Mouse (Mus musculus): ENCODE measurements at regions not wholly inside any gene's neighbourhood (a gene's known extent, or its start where the extent isn't known, plus 50 kb on each side); places are given as distances from the start of the nearest gene placed in this dataset.
A peak's percentile ranks its signal among the peaks of the same experiment; 100 is the strongest.

DNA sequence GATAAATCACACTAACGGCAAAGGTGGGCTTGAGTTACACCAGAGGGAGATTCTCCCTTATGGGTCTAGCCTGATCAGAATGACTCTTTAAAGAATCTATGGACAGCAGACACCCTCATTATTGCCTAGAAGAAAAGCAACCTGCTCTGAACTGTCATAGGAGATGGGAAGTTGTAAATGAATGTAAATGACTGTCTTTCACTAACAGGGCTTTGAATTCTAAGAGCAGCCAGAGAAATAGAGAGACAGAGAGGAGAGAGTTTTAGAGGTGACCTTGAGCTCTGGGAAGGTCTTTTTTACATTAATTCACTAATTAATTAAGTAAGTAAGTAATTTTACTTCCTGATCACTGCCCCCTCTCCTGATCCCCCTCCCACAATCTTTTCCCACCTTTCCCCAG, 2686.4 kb downstream of the Gm37988 start:
- no peaks in the 10 kb centered on the region for H3K9me3 ChIP-seq (replicated peaks)
- H3K27me3 ChIP-seq, result no peaks in the 10 kb centered on the region
- H3K9ac ChIP-seq, result no peak overlapping the region
- no peak overlapping the region for H3K4me3 ChIP-seq
- ATAC-seq (ENCODE audit: low FRiP score), result no peak
- H3K27ac ChIP-seq, result no peak overlapping the region
- H3K4me1 ChIP-seq, result no peaks in the 10 kb centered on the region
- no peaks in the 10 kb centered on the region for H3K36me3 ChIP-seq
- WGBS, result 98% methylated on average over 1 of the region's 1 CpGs
- no peak overlapping the region for H3K4me2 ChIP-seq (replicated peaks)

- no peaks in the 10 kb centered on the region for H3K4me1 ChIP-seq
- H3K27me3 ChIP-seq, result no peaks in the 10 kb centered on the region
- ATAC-seq (ENCODE audit: low FRiP score), result no peak
- no peak overlapping the region for H3K4me2 ChIP-seq (replicated peaks)
- no peaks in the 10 kb centered on the region for H3K36me3 ChIP-seq
- H3K9me3 ChIP-seq (replicated peaks), result no peaks in the 10 kb centered on the region
- H3K9ac ChIP-seq, result no peak overlapping the region
- WGBS, result 75% methylated on average over 6 of the region's 6 CpGs
- H3K27ac ChIP-seq, result no peak overlapping the region
- no peak overlapping the region for H3K4me3 ChIP-seq
These were observed 2691.3 kb downstream of the Gm37988 start for GRCm38 (mm10) chr1:7499042-7499441.

- no peak for ATAC-seq (ENCODE audit: low FRiP score)
- H3K9me3 ChIP-seq (replicated peaks), result no peaks in the 10 kb centered on the region
- H3K27ac ChIP-seq, result no peak overlapping the region
- no peak overlapping the region for H3K9ac ChIP-seq
- no peak overlapping the region for H3K4me2 ChIP-seq (replicated peaks)
- no peaks in the 10 kb centered on the region for H3K36me3 ChIP-seq
- no peaks in the 10 kb centered on the region for H3K27me3 ChIP-seq
- no peaks in the 10 kb centered on the region for H3K4me1 ChIP-seq
- WGBS, result 84% methylated on average over 2 of the region's 2 CpGs
- no peak overlapping the region for H3K4me3 ChIP-seq
These were observed 2694.7 kb downstream of the Gm37988 start for GRCm38 (mm10) chr1:7502363-7502762.

DNA sequence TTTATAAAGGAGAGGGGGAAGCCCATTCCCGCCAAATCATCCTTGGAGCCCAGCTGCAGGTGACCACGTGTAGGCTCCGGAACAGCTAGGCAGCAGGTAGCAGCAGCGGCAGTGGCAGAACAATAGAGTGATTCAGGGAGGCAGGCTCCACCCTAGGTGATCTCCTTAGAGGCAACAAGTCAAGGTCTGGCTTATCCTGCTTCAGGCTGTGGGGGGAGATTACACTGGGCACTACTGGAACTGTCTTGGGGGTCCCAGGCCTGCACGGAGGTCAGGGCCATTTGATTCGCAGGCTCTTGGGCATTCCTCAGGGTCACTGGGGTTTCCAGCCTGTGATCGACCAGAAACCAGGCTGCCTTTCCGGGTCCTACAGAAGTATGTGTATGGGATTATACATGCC, 2711.1 kb downstream of the Gm37988 start:
- no peaks in the 10 kb centered on the region for H3K27me3 ChIP-seq
- no peak overlapping the region for H3K4me2 ChIP-seq (replicated peaks)
- 54% methylated on average over 8 of the region's 8 CpGs for WGBS
- no peak overlapping the region for H3K27ac ChIP-seq
- no peaks in the 10 kb centered on the region for H3K9me3 ChIP-seq (replicated peaks)
- no peak overlapping the region for H3K9ac ChIP-seq
- H3K36me3 ChIP-seq, result no peaks in the 10 kb centered on the region
- H3K4me3 ChIP-seq, result no peak overlapping the region
- no peaks in the 10 kb centered on the region for H3K4me1 ChIP-seq
- ATAC-seq (ENCODE audit: low FRiP score), result no peak

- H3K4me2 ChIP-seq (replicated peaks), result no peak overlapping the region
- H3K4me1 ChIP-seq, result no peaks in the 10 kb centered on the region
- ATAC-seq (ENCODE audit: low FRiP score), result no peak
- H3K9ac ChIP-seq, result no peak overlapping the region
- no peak overlapping the region for H3K27ac ChIP-seq
- H3K27me3 ChIP-seq, result no peaks in the 10 kb centered on the region
- H3K9me3 ChIP-seq (replicated peaks), result no peaks in the 10 kb centered on the region
- H3K36me3 ChIP-seq, result no peaks in the 10 kb centered on the region
- H3K4me3 ChIP-seq, result no peak overlapping the region
These were observed 2725.8 kb downstream of the Gm37988 start for GRCm38 (mm10) chr1:7533506-7533905.

DNA sequence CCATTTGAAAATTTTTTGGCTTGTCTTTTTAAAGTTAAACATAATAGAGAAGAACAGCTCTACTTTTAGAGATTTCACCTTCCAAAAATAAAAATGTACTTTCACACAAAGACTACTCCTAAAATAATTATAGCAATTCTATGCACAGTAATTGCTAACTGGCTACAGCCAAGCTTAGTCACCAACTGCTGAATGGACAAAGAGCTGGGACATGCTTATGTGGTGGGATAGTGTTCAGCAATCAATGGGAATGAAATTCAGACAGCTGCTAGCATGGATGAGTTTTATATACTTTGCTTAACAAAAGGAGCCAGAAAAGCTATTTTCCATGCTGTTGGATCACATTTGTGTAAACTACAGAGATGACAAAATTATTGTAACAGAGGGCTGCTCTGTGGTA, 2727.5 kb downstream of the Gm37988 start:
- no peak for ATAC-seq (ENCODE audit: low FRiP score)
- Histone ChIP-seq H3K4me2 (replicated peaks) (no peak overlapping the region), H3K4me1 (no peaks in the 10 kb centered on the region), H3K36me3 (no peaks in the 10 kb centered on the region), H3K9ac (no peak overlapping the region), H3K4me3 (no peak overlapping the region), H3K27me3 (no peaks in the 10 kb centered on the region), H3K9me3 (replicated peaks) (no peaks in the 10 kb centered on the region), H3K27ac (no peak overlapping the region)

DNA sequence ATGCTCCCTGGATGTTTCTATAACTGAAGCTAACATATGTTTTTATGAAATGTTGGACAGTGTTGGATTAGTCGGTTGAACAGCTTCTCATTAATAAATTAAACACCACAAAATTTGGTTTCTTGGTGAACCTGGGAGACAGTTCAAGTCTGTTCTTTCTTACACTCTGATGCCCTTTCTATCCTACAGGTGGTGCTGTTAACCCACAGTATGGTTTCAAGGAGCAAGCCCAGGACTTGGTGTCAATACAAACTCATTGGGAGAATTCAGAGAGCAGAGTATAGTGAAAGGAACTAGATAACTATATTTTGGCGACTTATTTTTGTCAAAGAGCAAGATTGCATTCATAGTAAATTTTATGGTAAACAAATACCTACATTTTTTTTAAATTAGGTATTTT, 2735.8 kb downstream of the Gm37988 start:
- Histone ChIP-seq H3K4me1 (no peaks in the 10 kb centered on the region), H3K36me3 (no peaks in the 10 kb centered on the region), H3K27ac (no peak overlapping the region), H3K9ac (no peak overlapping the region), H3K9me3 (replicated peaks) (no peaks in the 10 kb centered on the region), H3K4me2 (replicated peaks) (no peak overlapping the region), H3K4me3 (no peak overlapping the region), H3K27me3 (no peaks in the 10 kb centered on the region)
- ATAC-seq (ENCODE audit: low FRiP score), result peak; percentile 64
- WGBS, result 23% methylated on average over 2 of the region's 2 CpGs

DNA sequence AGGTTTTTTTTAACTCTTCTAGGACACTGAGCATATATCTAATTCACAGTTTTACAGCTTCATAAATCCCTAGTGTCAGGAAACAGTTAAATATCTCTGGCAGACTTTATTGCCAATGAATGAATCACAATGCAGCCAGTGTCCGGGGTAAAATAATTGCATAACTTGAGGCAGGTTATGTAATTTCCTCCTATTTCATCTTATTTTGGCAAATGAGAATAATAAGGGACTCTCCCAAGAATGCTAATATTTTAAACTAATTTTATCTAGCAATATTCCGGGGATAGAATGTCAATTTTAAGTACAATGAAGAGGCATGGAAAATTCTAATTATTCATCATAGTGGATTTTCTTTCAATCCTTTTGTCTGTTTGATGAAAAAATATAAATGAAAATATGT, 2740.6 kb downstream of the Gm37988 start:
- ATAC-seq (ENCODE audit: low FRiP score), result no peak
- no peaks in the 10 kb centered on the region for H3K4me1 ChIP-seq
- WGBS, result 74% methylated on average over 2 of the region's 2 CpGs

DNA sequence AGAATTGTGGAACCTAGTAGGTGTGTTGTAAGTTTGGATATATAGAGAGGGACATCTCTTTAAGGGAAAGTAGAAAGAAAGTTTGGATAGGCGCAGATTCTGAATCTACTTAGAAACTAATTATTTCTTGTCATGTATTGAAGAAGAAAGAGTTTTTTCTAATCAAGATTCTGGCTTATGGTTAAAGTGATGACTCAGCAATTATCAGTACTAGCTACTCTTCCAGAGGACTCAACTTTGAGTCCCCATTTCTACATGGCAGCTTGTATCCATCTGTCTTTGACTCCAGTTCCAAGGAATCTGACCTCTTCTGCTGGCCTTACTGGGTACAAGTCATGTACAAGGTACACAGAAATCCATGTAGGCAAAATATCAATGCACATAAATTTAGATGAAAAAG, 2767.1 kb downstream of the Gm37988 start:
- no peaks in the 10 kb centered on the region for H3K4me1 ChIP-seq
- no peaks in the 10 kb centered on the region for H3K27me3 ChIP-seq
- H3K9me3 ChIP-seq (replicated peaks), result no peaks in the 10 kb centered on the region
- no peaks in the 10 kb centered on the region for H3K36me3 ChIP-seq
- WGBS, result 95% methylated on average over 1 of the region's 1 CpGs
- no peak for ATAC-seq (ENCODE audit: low FRiP score)
- H3K9ac ChIP-seq, result no peak overlapping the region
- no peak overlapping the region for H3K4me3 ChIP-seq
- H3K27ac ChIP-seq, result no peak overlapping the region
- H3K4me2 ChIP-seq (replicated peaks), result no peak overlapping the region

More for the DNA sequence above, 2740.6 kb downstream of the Gm37988 start:
- no peaks in the 10 kb centered on the region for H3K9me3 ChIP-seq (replicated peaks)
- no peak overlapping the region for H3K4me2 ChIP-seq (replicated peaks)
- H3K27me3 ChIP-seq, result no peaks in the 10 kb centered on the region
- H3K36me3 ChIP-seq, result no peaks in the 10 kb centered on the region
- no peak overlapping the region for H3K4me3 ChIP-seq
- no peak overlapping the region for H3K27ac ChIP-seq
- H3K9ac ChIP-seq, result no peak overlapping the region

- 23% methylated on average over 3 of the region's 3 CpGs for WGBS
- H3K36me3 ChIP-seq, result no peaks in the 10 kb centered on the region
- no peak for ATAC-seq (ENCODE audit: low FRiP score)
These were observed 2778.7 kb downstream of the Gm37988 start for GRCm38 (mm10) chr1:7586409-7586808.

DNA sequence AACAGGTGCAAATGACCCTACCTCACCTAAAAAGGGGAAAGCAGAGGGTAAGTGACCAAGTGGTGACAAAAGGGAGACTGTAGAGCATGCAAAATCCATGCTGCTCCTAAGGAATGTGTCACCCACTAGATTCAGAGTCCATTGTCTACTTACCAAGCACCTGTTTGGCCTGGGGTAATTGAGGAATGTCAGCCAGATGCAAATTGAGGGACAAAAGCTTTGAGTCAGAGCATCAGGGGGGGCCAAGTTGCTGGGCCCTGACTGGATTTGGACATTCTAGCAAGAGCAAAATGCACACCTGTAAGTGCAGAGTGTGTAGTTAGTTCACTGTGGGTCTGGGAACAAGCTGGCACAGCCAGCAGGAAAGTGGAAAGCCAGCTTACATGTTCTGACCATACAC, 2783.6 kb downstream of the Gm37988 start:
- Histone ChIP-seq H3K27ac (no peak overlapping the region), H3K9me3 (replicated peaks) (no peaks in the 10 kb centered on the region), H3K4me3 (no peak overlapping the region), H3K36me3 (no peaks in the 10 kb centered on the region), H3K27me3 (no peaks in the 10 kb centered on the region), H3K4me1 (no peaks in the 10 kb centered on the region), H3K4me2 (replicated peaks) (no peak overlapping the region), H3K9ac (no peak overlapping the region)
- ATAC-seq (ENCODE audit: low FRiP score), result no peak

More at GRCm38 (mm10) chr1:7586409-7586808, 2778.7 kb downstream of the Gm37988 start:
- Histone ChIP-seq H3K27ac (no peak overlapping the region), H3K9ac (no peak overlapping the region), H3K4me3 (no peak overlapping the region), H3K4me1 (no peaks in the 10 kb centered on the region), H3K9me3 (replicated peaks) (no peaks in the 10 kb centered on the region), H3K4me2 (replicated peaks) (no peak overlapping the region), H3K27me3 (no peaks in the 10 kb centered on the region)
